Mouse (Mus musculus): ENCODE data around the gene Adck2.

- TF ChIP-seq CTCF (IDR thresholded peaks at IDR 0.05; ENCODE audit: extremely low read depth, insufficient read depth, low read length): peak; percentile 77
- TF ChIP-seq POLR2A (IDR thresholded peaks at IDR 0.05; ENCODE audit: extremely low read depth, insufficient read depth, low read length): no peak
Measured at GRCm38 (mm10) chr6:39567528-39567927, 6.1 kb upstream of the Adck2 start.
